Mouse (Mus musculus) spleen, adult 2 months (tissue): Measurements from ENCODE around the gene Npff.

Experiments used
- CTCF ChIP-seq: fragments of 200-500 bp; IDR thresholded peaks from 2 replicates; pipeline ENCODE4 v1.5.1; 2011; ENCODE audit warnings: mild to moderate bottlenecking, inconsistent platforms; ENCODE audit not compliant: insufficient read depth, insufficient read length, insufficient replicate concordance; ENCODE audit errors: extremely low read depth
- POLR2A ChIP-seq: fragments of 200-500 bp; IDR thresholded peaks from 2 replicates; pipeline ENCODE4 v1.6.1; 2011; ENCODE audit warnings: low read depth, low read length, inconsistent platforms

DNA sequence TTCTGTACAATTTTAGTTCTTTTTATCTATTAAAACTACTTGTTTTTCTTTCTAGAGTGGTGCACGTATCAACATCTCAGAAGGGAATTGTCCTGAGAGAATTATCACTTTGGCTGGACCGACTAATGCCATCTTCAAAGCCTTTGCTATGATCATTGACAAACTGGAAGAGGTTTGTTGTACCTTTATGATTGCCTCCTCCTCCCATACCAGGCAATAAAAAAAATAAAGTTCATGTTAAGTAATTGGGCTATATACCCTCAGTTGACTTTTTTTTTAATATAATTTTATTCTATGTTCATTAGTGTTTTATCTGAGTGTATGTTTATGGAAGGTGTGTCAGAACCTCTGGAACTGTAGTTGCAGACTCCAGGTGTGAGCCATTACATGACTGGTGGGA is 50.2 kb downstream of the Npff start:
- TF ChIP-seq POLR2A (no peak), CTCF (no peak)
